Mouse (Mus musculus): ENCODE measurements around the gene Card14. TPM values are rescaled to one million over a fixed set of nuclear protein-coding genes. Genes with fewer than 3 reads are reported as not detected.
A peak's percentile ranks its signal among the peaks of the same experiment; 100 is the strongest.
"Not testable (repeated sequence)": the region's sequence is repeated elsewhere in the genome, so short reads cannot be mapped to it uniquely, and the experiment has no call there.

Card14 gene
- polyA plus RNA-seq, 1 experiment: not detected

GRCm38 (mm10) chr11:119381631-119382337 lies 74.2 kb downstream of the Card14 start:
- no peak overlapping the region for H3K4me3 ChIP-seq (ENCODE audit: insufficient read depth, low read length)
- TF ChIP-seq CTCF (IDR thresholded peaks at IDR 0.05; ENCODE audit: borderline replicate concordance, insufficient read depth, low read length) (no peak), POLR2A (IDR thresholded peaks at IDR 0.05; ENCODE audit: low read depth, low read length) (no peak)
- H3K4me1 ChIP-seq (ENCODE audit: control insufficient read depth, insufficient read depth, low read length): 0 out of 2 replicates have a peak, but pooled peaks cover 3% of the 10 kb centered on the region
- H3K27ac ChIP-seq (ENCODE audit: insufficient read depth, low read length): no peak overlapping the region

DNA sequence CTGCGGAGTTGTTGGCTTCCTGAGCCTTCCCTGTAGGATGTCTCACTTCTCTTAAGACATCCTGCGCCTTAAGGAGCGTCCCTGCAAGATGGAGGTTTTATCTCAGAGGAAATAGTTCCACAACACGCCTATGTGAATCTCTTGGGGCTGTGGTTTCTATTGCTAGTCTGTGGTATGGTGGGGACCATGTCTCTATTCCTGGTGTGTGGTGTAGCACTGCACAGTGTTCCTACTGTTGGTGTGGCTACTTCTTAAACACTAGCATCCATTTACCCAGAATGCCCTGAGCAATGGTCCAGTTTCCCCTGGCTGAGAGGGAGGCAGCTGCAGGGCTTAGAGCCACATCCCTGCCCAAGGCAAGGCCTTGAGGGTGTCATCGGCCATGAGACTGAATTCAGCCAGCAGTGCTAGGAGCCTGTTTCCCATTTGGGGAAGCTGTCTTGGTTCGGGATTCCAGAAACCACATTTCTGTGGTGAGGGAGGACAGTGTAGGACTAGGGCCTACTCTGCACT lies 74.8 kb downstream of the Card14 start:
- TF ChIP-seq POLR2A (IDR thresholded peaks at IDR 0.05; ENCODE audit: low read depth, low read length): no peak
- TF ChIP-seq CTCF (IDR thresholded peaks at IDR 0.05; ENCODE audit: borderline replicate concordance, insufficient read depth, low read length): no peak
- Histone ChIP-seq H3K4me1 (ENCODE audit: control insufficient read depth, insufficient read depth, low read length) (0 out of 2 replicates have a peak, but pooled peaks cover 3% of the 10 kb centered on the region), H3K4me3 (ENCODE audit: insufficient read depth, low read length) (no peak overlapping the region), H3K27ac (ENCODE audit: insufficient read depth, low read length) (no peak overlapping the region)

DNA sequence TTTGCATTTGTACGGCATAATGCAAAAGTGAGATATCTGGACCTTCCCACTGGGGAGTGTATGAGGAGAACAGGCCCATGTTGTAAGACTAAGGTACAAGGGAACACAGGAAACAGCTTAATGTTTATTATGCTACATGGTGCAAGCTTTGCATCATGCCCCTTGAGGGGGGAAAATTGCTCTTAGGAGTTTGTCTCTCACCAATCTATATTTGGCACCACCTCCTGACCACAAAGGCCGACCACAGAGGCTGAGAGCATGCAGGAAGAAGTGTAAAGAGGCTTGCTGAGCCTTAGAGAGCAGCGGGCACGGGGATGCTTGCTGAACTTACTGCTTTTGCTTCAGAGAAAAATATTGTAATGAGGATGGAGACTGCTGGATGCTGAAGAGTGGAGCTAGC lies 77.3 kb downstream of the Card14 start:
- Histone ChIP-seq H3K27ac (ENCODE audit: insufficient read depth, low read length) (no peak overlapping the region), H3K4me3 (ENCODE audit: insufficient read depth, low read length) (no peak overlapping the region), H3K4me1 (ENCODE audit: control insufficient read depth, insufficient read depth, low read length) (0 out of 2 replicates have a peak, but pooled peaks cover 3% of the 10 kb centered on the region)
- TF ChIP-seq CTCF (IDR thresholded peaks at IDR 0.05; ENCODE audit: borderline replicate concordance, insufficient read depth, low read length) (no peak), POLR2A (IDR thresholded peaks at IDR 0.05; ENCODE audit: low read depth, low read length) (no peak)

GRCm38 (mm10) chr11:119386306-119386705 lies 78.7 kb downstream of the Card14 start:
- TF ChIP-seq CTCF (IDR thresholded peaks at IDR 0.05; ENCODE audit: borderline replicate concordance, insufficient read depth, low read length): no peak
- no peak for TF ChIP-seq POLR2A (IDR thresholded peaks at IDR 0.05; ENCODE audit: low read depth, low read length)
- Histone ChIP-seq H3K4me1 (ENCODE audit: control insufficient read depth, insufficient read depth, low read length) (peaks cover 3% of the 10 kb centered on the region; the same call in 1 of the 2 replicates), H3K27ac (ENCODE audit: insufficient read depth, low read length) (no peak overlapping the region), H3K4me3 (ENCODE audit: insufficient read depth, low read length) (no peak overlapping the region)

- H3K4me1 ChIP-seq (ENCODE audit: control insufficient read depth, insufficient read depth, low read length); H3K27ac ChIP-seq (ENCODE audit: insufficient read depth, low read length); H3K4me3 ChIP-seq (ENCODE audit: insufficient read depth, low read length): not testable (repeated sequence)
Observed at GRCm38 (mm10) chr11:119387273-119387672, 79.7 kb downstream of the Card14 start.

- H3K27ac ChIP-seq (ENCODE audit: insufficient read depth, low read length): peak overlapping the region; percentile 82
- H3K4me1 ChIP-seq (ENCODE audit: control insufficient read depth, insufficient read depth, low read length): peaks cover 5% of the 10 kb centered on the region; the same call in 1 of the 2 replicates
- H3K4me3 ChIP-seq (ENCODE audit: insufficient read depth, low read length): peak overlapping the region; percentile 54
- peak; percentile 42; the same call in 1 of the 2 replicates for TF ChIP-seq POLR2A (IDR thresholded peaks at IDR 0.05; ENCODE audit: low read depth, low read length)
- TF ChIP-seq CTCF (IDR thresholded peaks at IDR 0.05; ENCODE audit: borderline replicate concordance, insufficient read depth, low read length): 0 out of 2 replicates have a peak, but pooled peaks have one; percentile 6
Observed at GRCm38 (mm10) chr11:119389851-119390270, 82.3 kb downstream of the Card14 start.

GRCm38 (mm10) chr11:119390271-119391231 lies 83.0 kb downstream of the Card14 start:
- Histone ChIP-seq H3K4me1 (ENCODE audit: control insufficient read depth, insufficient read depth, low read length) (peaks cover 3% of the 10 kb centered on the region; the same call in 1 of the 2 replicates), H3K27ac (ENCODE audit: insufficient read depth, low read length) (peak overlapping the region; percentile 82), H3K4me3 (ENCODE audit: insufficient read depth, low read length) (peak overlapping the region; percentile 54)
- TF ChIP-seq CTCF (IDR thresholded peaks at IDR 0.05; ENCODE audit: borderline replicate concordance, insufficient read depth, low read length) (no peak), POLR2A (IDR thresholded peaks at IDR 0.05; ENCODE audit: low read depth, low read length) (peak; percentile 62)

- Histone ChIP-seq H3K27ac (ENCODE audit: insufficient read depth, low read length) (no peak overlapping the region), H3K4me1 (ENCODE audit: control insufficient read depth, insufficient read depth, low read length) (peaks cover 6% of the 10 kb centered on the region), H3K4me3 (ENCODE audit: insufficient read depth, low read length) (peak overlapping the region; percentile 54)
- no peak for TF ChIP-seq CTCF (IDR thresholded peaks at IDR 0.05; ENCODE audit: borderline replicate concordance, insufficient read depth, low read length)
- no peak for TF ChIP-seq POLR2A (IDR thresholded peaks at IDR 0.05; ENCODE audit: low read depth, low read length)
Observed at GRCm38 (mm10) chr11:119391386-119392000, 83.9 kb downstream of the Card14 start.

DNA sequence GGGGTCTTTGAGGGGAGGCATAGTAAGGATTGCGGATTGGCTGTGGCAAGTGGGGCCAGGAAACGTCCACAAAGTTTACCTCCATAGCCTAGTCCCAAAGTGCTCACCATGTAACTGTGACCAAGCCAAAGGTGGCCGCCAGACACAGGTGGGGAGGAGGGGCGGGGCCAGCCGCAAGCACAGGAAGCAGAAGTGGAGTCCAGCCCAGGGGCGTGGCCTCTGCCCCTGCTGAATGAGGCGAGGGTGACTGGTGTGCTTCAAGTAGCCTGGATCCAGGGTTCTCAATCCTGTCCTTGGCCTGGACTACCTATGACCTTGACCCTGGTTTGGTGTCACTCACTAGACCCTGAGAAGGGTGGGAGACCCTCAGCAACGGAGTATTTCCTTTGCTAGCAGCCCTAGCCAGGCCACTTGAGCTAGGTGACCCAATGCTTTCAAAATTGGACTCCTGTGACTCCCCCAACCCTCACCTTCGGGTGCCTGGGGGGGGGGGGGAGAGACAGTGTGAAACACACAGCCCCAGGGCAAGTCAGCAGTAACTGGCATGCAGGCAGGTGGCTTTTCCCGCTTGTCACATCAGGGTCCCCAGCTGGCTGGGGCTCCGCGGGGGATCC lies 84.5 kb downstream of the Card14 start:
- no peak overlapping the region for H3K4me3 ChIP-seq (ENCODE audit: insufficient read depth, low read length)
- H3K4me1 ChIP-seq (ENCODE audit: control insufficient read depth, insufficient read depth, low read length): peaks cover 6% of the 10 kb centered on the region
- TF ChIP-seq CTCF (IDR thresholded peaks at IDR 0.05; ENCODE audit: borderline replicate concordance, insufficient read depth, low read length) (no peak), POLR2A (IDR thresholded peaks at IDR 0.05; ENCODE audit: low read depth, low read length) (peak; percentile 56; the same call in 1 of the 2 replicates)
- no peak overlapping the region for H3K27ac ChIP-seq (ENCODE audit: insufficient read depth, low read length)

Measured in embryonic fibroblast, embryonic 13.5 days (primary cell).